Mouse (Mus musculus) olfactory bulb, adult 2 months (tissue): ENCODE results near the gene Nfkbie.

Experiments used
- CTCF ChIP-seq: fragments of 200-500 bp; IDR thresholded peaks from 2 replicates; pipeline ENCODE4 v1.5.1; 2012; ENCODE audit warnings: low read depth, mild to moderate bottlenecking, low read length, moderate library complexity; ENCODE audit not compliant: insufficient read depth
- POLR2A ChIP-seq: fragments of 200-500 bp; IDR thresholded peaks from 2 replicates; pipeline ENCODE4 v1.6.1; 2012; ENCODE audit warnings: mild to moderate bottlenecking, low read depth, low read length, moderate library complexity; ENCODE audit not compliant: insufficient read depth

DNA sequence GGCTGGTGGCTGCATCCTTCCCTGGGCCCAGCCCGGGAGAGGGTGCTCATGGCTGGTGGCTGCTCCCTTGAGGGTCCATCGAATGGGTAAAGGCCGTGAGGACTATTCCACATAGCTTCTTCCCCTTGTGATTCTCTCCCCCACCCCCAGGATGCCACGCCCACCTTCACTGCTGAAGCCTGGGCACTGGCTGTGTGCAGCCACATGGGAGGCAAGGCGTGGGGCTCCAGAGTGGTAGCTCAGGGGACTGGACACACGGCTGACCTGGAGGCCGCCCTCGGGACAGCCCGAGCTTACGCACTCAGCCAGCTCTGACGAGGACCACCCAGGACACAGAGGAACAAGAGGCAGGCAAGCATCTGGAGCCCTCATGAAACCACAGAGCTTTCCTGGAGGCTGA, 35.4 kb upstream of the Nfkbie start:
- TF ChIP-seq CTCF (no peak), POLR2A (no peak)
